Mouse (Mus musculus) megakaryocyte, embryonic 14.5 days (primary cell): ENCODE measurements around the gene Pcmt1.

Experiments
- FLI1 ChIP-seq: IDR thresholded peaks from 2 replicates; pipeline ENCODE4 v1.6.1; 2012; ENCODE audit warnings: low read length, inconsistent platforms, mixed read lengths
- GATA1 ChIP-seq: IDR thresholded peaks from 3 replicates; pipeline ENCODE4 v1.6.1; 2012; ENCODE audit warnings: mixed read lengths, low read length, inconsistent platforms, borderline replicate concordance

DNA sequence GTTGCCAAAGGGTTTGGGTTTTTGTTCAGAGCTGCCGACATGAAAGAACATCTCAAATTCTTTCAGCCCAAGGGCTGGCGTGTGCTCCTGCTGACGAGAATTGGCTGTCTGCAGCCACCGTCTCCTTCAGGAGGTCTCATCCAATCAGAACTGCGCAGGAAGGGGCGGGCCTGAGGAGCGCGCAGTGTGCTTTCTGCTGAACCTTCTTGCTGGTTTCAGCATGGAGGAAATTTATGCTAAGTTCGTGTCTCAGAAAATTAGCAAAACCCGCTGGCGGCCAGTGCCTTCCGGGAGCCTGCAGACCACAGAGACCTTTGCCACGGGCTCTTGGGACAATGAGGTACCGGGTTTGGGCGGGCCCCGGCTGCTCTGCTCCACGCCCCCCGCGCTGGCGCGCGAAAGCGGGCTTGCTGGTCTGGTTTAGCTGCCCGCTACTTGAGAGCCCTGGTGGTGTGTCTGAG is 13.6 kb downstream of the Pcmt1 start, which contains the start of gene Nup43:
- TF ChIP-seq FLI1 (no peak), GATA1 (no peak)
